ENCODE assay signal across 13 mouse cellular contexts in the genomic region with DNA sequence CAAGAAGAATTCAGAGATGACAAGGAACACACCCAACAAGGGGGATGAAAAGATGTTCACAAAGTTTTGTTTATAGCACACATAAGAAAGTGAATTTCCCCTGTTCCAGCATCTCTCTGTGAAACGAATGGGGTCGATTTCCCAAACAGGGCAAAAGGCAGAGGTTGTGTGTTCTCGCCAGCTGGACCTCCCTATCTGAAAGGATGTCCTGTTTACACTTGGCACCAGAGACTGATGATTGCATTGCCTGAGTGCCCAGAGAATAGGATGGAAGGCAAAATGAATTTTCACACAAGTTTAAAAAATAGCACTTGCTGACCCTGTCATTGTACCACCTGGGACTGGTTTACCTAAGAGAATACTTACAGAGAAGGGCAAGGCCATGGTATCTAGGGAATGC.
"Had no signal": no experiment of that assay in that cellular context is flagged by ENCODE, and none has a peak within 500 bp of the region (broad histone marks: within the 10 kb centered on the region; RNA-seq: fewer than 3 reads in every experiment).

No protein-coding gene starts in this region.

- H3K4me2 ChIP-seq: kidney, embryonic 15.5 days; limb, embryonic 13.5 days; liver, embryonic 13.5 days; midbrain, embryonic 13.5 days had no signal

- DNase-seq: kidney, adult 18-20 months; kidney, postnatal 25 days; layer of hippocampus, adult 9-11 months; left cerebral cortex, postnatal 4 days; liver, embryonic 13.5 days; right cerebral cortex, postnatal 25 days; thymus, postnatal 4 days had no signal

- H3K4me3 ChIP-seq: kidney, embryonic 15.5 days; limb, embryonic 13.5 days; liver, embryonic 13.5 days; megakaryocyte, embryonic 14.5 days; midbrain, embryonic 13.5 days had no signal

- H3K27me3 ChIP-seq: kidney, embryonic 15.5 days; liver, embryonic 13.5 days; megakaryocyte, embryonic 14.5 days; midbrain, embryonic 13.5 days had no signal

- H3K27ac ChIP-seq: hindbrain, postnatal 0 days; kidney, embryonic 15.5 days; limb, embryonic 13.5 days; liver, embryonic 13.5 days; macrophage; midbrain, embryonic 13.5 days had no signal

- H3K36me3 ChIP-seq: kidney, embryonic 15.5 days; limb, embryonic 13.5 days; liver, embryonic 13.5 days; midbrain, embryonic 13.5 days had no signal

- H3K9ac ChIP-seq: kidney, embryonic 15.5 days; limb, embryonic 13.5 days; liver, embryonic 13.5 days; midbrain, embryonic 13.5 days had no signal

- ATAC-seq: hindbrain, postnatal 0 days; midbrain, embryonic 13.5 days had no signal

- H3K4me1 ChIP-seq: kidney, embryonic 15.5 days; limb, embryonic 13.5 days; liver, embryonic 13.5 days; megakaryocyte, embryonic 14.5 days; midbrain, embryonic 13.5 days had no signal

- H3K9me3 ChIP-seq: kidney, embryonic 15.5 days; limb, embryonic 13.5 days; liver, embryonic 13.5 days; megakaryocyte, embryonic 14.5 days; midbrain, embryonic 13.5 days had no signal
